Mouse (Mus musculus): ENCODE data around the gene Samd5. TPM values are rescaled to one million over a fixed set of nuclear protein-coding genes. Genes with fewer than 3 reads are reported as not detected.
A peak's percentile ranks its signal among the peaks of the same experiment; 100 is the strongest.

Samd5 gene
- polyA plus RNA-seq, 1 experiment from 2014 or later, result 2.5 TPM

GRCm38 (mm10) chr10:9693990-9694699, 19.1 kb upstream of the Samd5 start:
- Histone ChIP-seq H3K4me3 (ENCODE audit: low read depth, low read length) (no peak overlapping the region), H3K36me3 (ENCODE audit: control insufficient read depth, insufficient read depth, low read length) (no peaks in the 10 kb centered on the region), H3K27me3 (replicated peaks; ENCODE audit: control insufficient read depth, insufficient read depth, low read length) (no peaks in the 10 kb centered on the region), H3K4me2 (ENCODE audit: low read length) (peak overlapping the region; percentile 33), H3K4me1 (ENCODE audit: control insufficient read depth, insufficient read depth, low read length) (no peaks in the 10 kb centered on the region), H3K9ac (ENCODE audit: low read length) (no peak overlapping the region), H3K27ac (ENCODE audit: low read depth, low read length) (no peak overlapping the region), H3K9me3 (replicated peaks; ENCODE audit: control insufficient read depth, low read length) (no peaks in the 10 kb centered on the region)
- peak; percentile 81 for DNase-seq (ENCODE audit: low spot score)
- peak; percentile 73 for ATAC-seq
- whole genome bisulfite sequencing, result 15% methylated on average over 16 of the region's 16 CpGs

DNA sequence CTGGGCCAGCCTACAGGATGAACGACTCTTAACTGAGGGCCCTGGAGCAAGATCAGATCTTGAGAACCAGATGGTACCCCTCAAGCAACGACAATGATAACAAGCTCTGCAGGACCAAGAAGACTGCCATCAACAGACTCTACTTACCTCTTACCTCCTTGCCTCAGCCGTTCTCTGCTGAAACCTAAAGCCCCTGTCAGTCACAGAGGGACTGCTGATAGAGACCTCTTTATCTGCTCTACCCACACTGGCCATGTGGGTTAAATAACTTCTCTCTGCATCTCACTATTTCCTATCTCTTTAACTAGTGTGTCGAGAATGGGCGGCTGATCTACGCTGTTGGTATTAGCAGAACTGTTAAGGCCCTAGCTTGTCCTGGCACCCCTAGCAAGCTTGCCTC, 5.9 kb upstream of the Samd5 start:
- Histone ChIP-seq H3K27me3 (replicated peaks; ENCODE audit: control insufficient read depth, insufficient read depth, low read length) (peaks cover 10% of the 10 kb centered on the region), H3K4me1 (ENCODE audit: control insufficient read depth, insufficient read depth, low read length) (no peaks in the 10 kb centered on the region), H3K36me3 (ENCODE audit: control insufficient read depth, insufficient read depth, low read length) (no peaks in the 10 kb centered on the region), H3K4me3 (ENCODE audit: low read depth, low read length) (no peak overlapping the region), H3K9ac (ENCODE audit: low read length) (no peak overlapping the region), H3K27ac (ENCODE audit: low read depth, low read length) (no peak overlapping the region), H3K4me2 (ENCODE audit: low read length) (no peak overlapping the region), H3K9me3 (replicated peaks; ENCODE audit: control insufficient read depth, low read length) (no peaks in the 10 kb centered on the region)
- 91% methylated on average over 6 of the region's 6 CpGs for WGBS
- ATAC-seq (no peak), DNase-seq (ENCODE audit: low spot score) (no peak)

- Histone ChIP-seq H3K9ac (ENCODE audit: low read length) (no peak overlapping the region), H3K27me3 (replicated peaks; ENCODE audit: control insufficient read depth, insufficient read depth, low read length) (peaks cover 10% of the 10 kb centered on the region), H3K4me3 (ENCODE audit: low read depth, low read length) (no peak overlapping the region), H3K36me3 (ENCODE audit: control insufficient read depth, insufficient read depth, low read length) (no peaks in the 10 kb centered on the region), H3K4me1 (ENCODE audit: control insufficient read depth, insufficient read depth, low read length) (0 out of 2 replicates have a peak, but pooled peaks cover 5% of the 10 kb centered on the region), H3K27ac (ENCODE audit: low read depth, low read length) (no peak overlapping the region), H3K9me3 (replicated peaks; ENCODE audit: control insufficient read depth, low read length) (no peaks in the 10 kb centered on the region), H3K4me2 (ENCODE audit: low read length) (no peak overlapping the region)
- peak; percentile 51 for DNase-seq (ENCODE audit: low spot score)
- 3% methylated on average over 5 of the region's 5 CpGs for WGBS
- peak; percentile 30 for ATAC-seq
These were observed 4.9 kb upstream of the Samd5 start for GRCm38 (mm10) chr10:9679911-9680310.

DNA sequence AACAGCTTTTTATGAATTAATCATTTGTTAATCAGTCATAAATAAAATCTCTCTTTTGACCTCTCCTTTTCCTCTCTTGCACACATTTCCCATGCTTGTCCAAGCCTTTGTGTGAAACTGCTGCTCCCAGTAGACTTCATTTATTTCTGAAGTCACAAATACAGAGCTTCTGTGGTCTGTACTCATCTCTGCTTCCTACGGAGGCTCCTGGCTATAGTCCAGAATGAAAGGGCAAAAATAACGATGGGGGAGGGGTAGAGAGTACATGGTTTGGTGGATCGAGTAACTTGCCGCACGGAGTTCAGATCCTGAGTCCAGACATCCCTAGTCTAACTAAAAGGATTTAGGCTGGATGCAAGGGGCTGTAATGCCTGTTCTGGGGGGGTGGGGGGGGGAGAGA, 3.1 kb upstream of the Samd5 start:
- no peak overlapping the region for H3K27ac ChIP-seq (ENCODE audit: low read depth, low read length)
- no peak overlapping the region for H3K9ac ChIP-seq (ENCODE audit: low read length)
- no peaks in the 10 kb centered on the region for H3K36me3 ChIP-seq (ENCODE audit: control insufficient read depth, insufficient read depth, low read length)
- peaks cover 12% of the 10 kb centered on the region for H3K27me3 ChIP-seq (replicated peaks; ENCODE audit: control insufficient read depth, insufficient read depth, low read length)
- ATAC-seq, result no peak
- H3K4me3 ChIP-seq (ENCODE audit: low read depth, low read length), result no peak overlapping the region
- H3K4me1 ChIP-seq (ENCODE audit: control insufficient read depth, insufficient read depth, low read length), result 0 out of 2 replicates have a peak, but pooled peaks cover 5% of the 10 kb centered on the region
- no peak overlapping the region for H3K4me2 ChIP-seq (ENCODE audit: low read length)
- H3K9me3 ChIP-seq (replicated peaks; ENCODE audit: control insufficient read depth, low read length), result no peaks in the 10 kb centered on the region
- WGBS, result 25% methylated on average over 5 of the region's 5 CpGs
- DNase-seq (ENCODE audit: low spot score), result peak; percentile 21

DNA sequence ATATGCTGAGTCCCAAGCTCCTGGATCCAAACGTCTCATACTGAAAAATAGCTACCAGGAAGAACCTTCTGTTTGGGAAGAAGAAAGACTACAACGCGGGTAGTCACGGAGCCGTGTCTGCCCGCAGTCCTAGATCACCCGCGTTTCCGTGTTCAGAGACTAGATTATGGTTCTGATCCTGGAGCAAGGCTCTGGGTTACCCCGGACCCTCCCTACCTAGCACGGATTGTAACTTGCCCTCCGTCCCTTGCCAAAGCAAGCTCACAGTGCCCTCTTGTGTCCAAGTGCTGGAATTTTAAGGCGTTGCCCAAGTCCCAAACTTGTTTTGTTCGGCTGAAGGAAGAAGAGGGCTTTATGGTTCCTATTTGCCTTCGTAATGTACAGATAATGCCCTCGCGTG, 1.9 kb upstream of the Samd5 start:
- Histone ChIP-seq H3K4me1 (ENCODE audit: control insufficient read depth, insufficient read depth, low read length) (0 out of 2 replicates have a peak, but pooled peaks cover 5% of the 10 kb centered on the region), H3K9ac (ENCODE audit: low read length) (no peak overlapping the region), H3K27ac (ENCODE audit: low read depth, low read length) (no peak overlapping the region), H3K4me3 (ENCODE audit: low read depth, low read length) (no peak overlapping the region), H3K9me3 (replicated peaks; ENCODE audit: control insufficient read depth, low read length) (no peaks in the 10 kb centered on the region), H3K36me3 (ENCODE audit: control insufficient read depth, insufficient read depth, low read length) (no peaks in the 10 kb centered on the region), H3K4me2 (ENCODE audit: low read length) (peak overlapping the region; percentile 40), H3K27me3 (replicated peaks; ENCODE audit: control insufficient read depth, insufficient read depth, low read length) (peaks cover 12% of the 10 kb centered on the region)
- DNase-seq (ENCODE audit: low spot score) (peak; percentile 94), ATAC-seq (peak; percentile 55; the same call in 1 of the 2 replicates)
- 1% methylated on average over 17 of the region's 17 CpGs for WGBS

DNA sequence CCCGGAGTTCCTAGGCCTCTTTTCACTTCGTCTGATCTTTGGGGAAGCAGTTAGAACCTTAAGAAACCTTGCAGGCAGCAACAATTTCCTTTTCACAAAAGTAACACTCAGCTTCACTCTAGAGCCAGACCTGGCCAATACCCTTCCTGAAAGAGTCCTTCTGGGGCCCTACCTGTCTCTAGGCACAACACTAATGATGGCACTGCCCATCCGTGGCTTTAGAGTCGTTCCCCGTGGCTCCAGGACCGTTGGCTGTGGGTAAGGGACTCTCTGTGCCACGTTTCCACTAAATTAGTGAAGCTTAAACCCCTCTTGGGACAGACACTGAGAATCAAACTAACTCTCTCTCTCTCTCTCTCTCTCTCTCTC, 1.4 kb upstream of the Samd5 start:
- DNase-seq (ENCODE audit: low spot score) (peak; percentile 13), ATAC-seq (no peak)
- Histone ChIP-seq H3K9ac (ENCODE audit: low read length) (peak overlapping the region; percentile 74; the same call in 1 of the 2 replicates), H3K36me3 (ENCODE audit: control insufficient read depth, insufficient read depth, low read length) (no peaks in the 10 kb centered on the region), H3K4me3 (ENCODE audit: low read depth, low read length) (no peak overlapping the region), H3K4me2 (ENCODE audit: low read length) (peak overlapping the region; percentile 95), H3K4me1 (ENCODE audit: control insufficient read depth, insufficient read depth, low read length) (0 out of 2 replicates have a peak, but pooled peaks cover 5% of the 10 kb centered on the region), H3K27me3 (replicated peaks; ENCODE audit: control insufficient read depth, insufficient read depth, low read length) (peaks cover 12% of the 10 kb centered on the region), H3K27ac (ENCODE audit: low read depth, low read length) (no peak overlapping the region), H3K9me3 (replicated peaks; ENCODE audit: control insufficient read depth, low read length) (no peaks in the 10 kb centered on the region)
- WGBS, result 3% methylated on average over 7 of the region's 7 CpGs

DNA sequence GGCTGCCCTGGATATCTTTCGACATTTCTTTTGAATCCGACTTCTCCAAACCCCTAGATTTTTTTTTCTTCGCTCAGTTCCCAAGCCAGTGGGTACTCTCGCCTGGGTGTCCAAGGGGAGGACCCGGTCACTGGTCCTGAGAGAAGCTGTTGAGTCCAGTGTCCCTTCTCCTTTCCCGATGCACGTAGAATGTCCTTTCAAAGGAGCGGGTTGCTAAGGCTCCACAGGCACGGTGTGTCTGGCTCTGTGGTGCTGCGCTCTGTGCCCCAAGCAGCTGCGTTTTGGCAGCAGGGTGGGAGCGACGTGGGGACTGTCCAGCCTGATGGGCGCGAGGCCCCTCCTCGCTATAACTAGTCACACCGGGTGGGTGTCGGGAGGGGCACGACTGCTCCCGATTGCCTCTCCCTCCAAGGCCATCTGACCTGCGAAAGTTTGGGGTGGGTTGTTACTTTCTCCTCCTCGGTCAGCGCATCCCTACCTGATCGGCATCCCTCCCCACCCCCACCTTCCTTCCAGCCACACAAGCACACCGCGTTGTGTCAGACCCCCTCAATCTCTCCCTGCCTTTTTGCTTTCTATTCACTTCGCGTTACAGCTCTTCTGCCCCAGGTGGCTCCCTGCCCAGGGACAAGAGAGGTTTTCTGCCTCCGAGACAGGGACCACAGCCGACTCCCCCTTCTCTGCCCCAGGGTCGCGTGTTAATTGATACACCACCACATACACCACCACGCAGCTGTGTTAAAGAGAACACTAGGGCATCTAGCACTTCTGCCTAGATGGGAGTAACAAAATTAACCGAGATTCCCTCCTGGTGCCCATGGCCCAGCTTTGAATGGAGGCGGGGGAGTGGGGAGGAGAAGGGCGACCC, 776 bp upstream of the Samd5 start:
- H3K4me2 ChIP-seq (ENCODE audit: low read length), result peak overlapping the region; percentile 95
- H3K36me3 ChIP-seq (ENCODE audit: control insufficient read depth, insufficient read depth, low read length), result no peaks in the 10 kb centered on the region
- H3K4me1 ChIP-seq (ENCODE audit: control insufficient read depth, insufficient read depth, low read length), result 0 out of 2 replicates have a peak, but pooled peaks cover 5% of the 10 kb centered on the region
- peak overlapping the region; percentile 74 for H3K9ac ChIP-seq (ENCODE audit: low read length)
- DNase-seq (ENCODE audit: low spot score) (peak; percentile 43), ATAC-seq (peak; percentile 42; the same call in 1 of the 2 replicates)
- peaks cover 12% of the 10 kb centered on the region for H3K27me3 ChIP-seq (replicated peaks; ENCODE audit: control insufficient read depth, insufficient read depth, low read length)
- H3K4me3 ChIP-seq (ENCODE audit: low read depth, low read length), result peak overlapping the region; percentile 62
- 2% methylated on average over 36 of the region's 36 CpGs for WGBS
- H3K27ac ChIP-seq (ENCODE audit: low read depth, low read length), result peak overlapping the region; percentile 71
- H3K9me3 ChIP-seq (replicated peaks; ENCODE audit: control insufficient read depth, low read length), result no peaks in the 10 kb centered on the region

- Histone ChIP-seq H3K4me1 (ENCODE audit: control insufficient read depth, insufficient read depth, low read length) (0 out of 2 replicates have a peak, but pooled peaks cover 5% of the 10 kb centered on the region), H3K4me3 (ENCODE audit: low read depth, low read length) (peak overlapping the region; percentile 62), H3K9ac (ENCODE audit: low read length) (no peak overlapping the region), H3K27me3 (replicated peaks; ENCODE audit: control insufficient read depth, insufficient read depth, low read length) (peaks cover 12% of the 10 kb centered on the region), H3K9me3 (replicated peaks; ENCODE audit: control insufficient read depth, low read length) (no peaks in the 10 kb centered on the region), H3K4me2 (ENCODE audit: low read length) (peak overlapping the region; percentile 95), H3K36me3 (ENCODE audit: control insufficient read depth, insufficient read depth, low read length) (no peaks in the 10 kb centered on the region), H3K27ac (ENCODE audit: low read depth, low read length) (no peak overlapping the region)
- no peak for DNase-seq (ENCODE audit: low spot score)
- no peak for ATAC-seq
These were observed 1.7 kb downstream of the Samd5 start for GRCm38 (mm10) chr10:9673276-9673675.
